8 mouse cellular contexts compared by ENCODE assay signal in the genomic region with DNA sequence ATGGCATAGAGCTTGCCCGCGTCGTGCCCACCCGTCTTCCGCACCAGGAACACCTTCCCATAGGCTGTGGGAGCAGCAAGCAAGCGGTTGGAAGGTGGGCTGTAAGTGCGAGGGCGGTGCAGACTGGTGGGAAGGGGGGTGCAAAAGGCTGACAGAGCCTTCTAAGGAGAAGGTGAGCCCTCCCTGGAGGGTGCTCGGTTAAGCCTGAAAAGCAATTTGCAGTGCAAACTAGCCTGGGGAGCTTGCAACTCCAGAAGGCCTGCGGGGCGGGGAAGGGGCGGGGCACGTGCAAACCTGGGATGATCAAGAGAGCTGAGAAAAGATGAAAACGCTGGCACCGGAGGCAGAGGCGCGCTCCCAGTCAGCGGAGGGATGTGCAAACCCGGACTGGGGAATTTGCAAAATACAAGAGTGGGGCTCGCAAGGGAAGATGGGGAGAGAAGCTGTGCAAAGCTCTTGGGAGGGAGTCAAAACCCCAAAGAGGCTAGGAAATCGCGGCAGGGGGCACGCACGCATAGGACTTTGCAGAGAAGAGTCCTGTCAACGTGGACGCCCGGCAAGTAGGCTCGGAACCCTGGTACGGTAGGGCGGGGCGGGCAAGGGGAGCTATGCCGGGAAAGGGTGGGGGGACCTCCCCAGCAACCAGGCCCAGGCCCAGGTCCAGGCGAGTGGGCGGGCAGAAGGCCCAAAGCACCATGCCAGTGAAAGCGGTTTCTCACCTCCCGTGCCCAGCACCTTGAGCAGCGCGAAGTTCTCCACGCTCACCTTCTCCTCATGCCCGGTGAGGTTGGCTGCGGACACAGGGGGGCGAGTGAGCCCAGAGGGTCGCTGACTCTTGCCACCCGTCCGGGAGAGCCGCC. TPM values are rescaled to one million over a fixed set of nuclear protein-coding genes. Genes with fewer than 3 reads are reported as not detected.
DNase-seq lines count a peak whose midpoint lies in the region; ATAC-seq lines count a peak whose summit lies in the region.

No protein-coding gene starts in this region.

- peak overlapping the region; percentile 85 for H3K27ac ChIP-seq in heart, embryonic 10.5 days
- H3K27ac ChIP-seq in liver, embryonic 11.5 days (ENCODE audit: low read depth, low read length), result no peak overlapping the region

- no peaks in the 10 kb centered on the region for H3K9me3 ChIP-seq in heart, embryonic 10.5 days
- H3K9me3 ChIP-seq in liver, embryonic 11.5 days (ENCODE audit: control insufficient read depth, low read length), result no peaks in the 10 kb centered on the region

- WGBS in heart, embryonic 10.5 days, result 1% methylated on average over 46 of the region's 46 CpGs
- 3% methylated on average over 46 of the region's 46 CpGs for WGBS in liver, embryonic 11.5 days

- H3K36me3 ChIP-seq in heart, embryonic 10.5 days, result peaks cover 23% of the 10 kb centered on the region
- no peaks in the 10 kb centered on the region for H3K36me3 ChIP-seq in liver, embryonic 11.5 days (ENCODE audit: control insufficient read depth, insufficient read depth, low read length)

- DNase-seq in heart, embryonic 10.5 days (ENCODE audit: low spot score), result no peak
- no peak for DNase-seq in heart, postnatal 36 days
- peak; percentile 80 for DNase-seq in ZHBTc4 (ENCODE audit: low read depth, low spot score)
- peak; percentile 51 for DNase-seq in induced T-regulatory cell, adult 2 months (ENCODE audit: low read depth)
- DNase-seq in liver, embryonic 11.5 days (ENCODE audit: low spot score), result peak; percentile 62
- peak; percentile 67 for DNase-seq in neural tube, embryonic 10.5 days (ENCODE audit: extremely low spot score, low spot score)

- H3K9ac ChIP-seq in liver, embryonic 11.5 days (ENCODE audit: low read depth, low read length), result peak overlapping the region; percentile 66

- intact Hi-C loops in heart, postnatal 36 days (cut with DNase I), result loop anchor here (2.0 kb wide), 1 partner anchor 69 kb away; a partner anchor contains a TSS

- peak overlapping the region; percentile 71 for H3K4me3 ChIP-seq in heart, embryonic 10.5 days
- peak overlapping the region; percentile 71 for H3K4me3 ChIP-seq in liver, embryonic 11.5 days (ENCODE audit: low read depth, low read length)

- peaks cover 97% of the 10 kb centered on the region for H3K27me3 ChIP-seq in heart, embryonic 10.5 days (ENCODE audit: insufficient read depth, poor library complexity, severe bottlenecking)
- H3K27me3 ChIP-seq in liver, embryonic 11.5 days (replicated peaks; ENCODE audit: control insufficient read depth, insufficient read depth, low read length), result peaks cover 38% of the 10 kb centered on the region

- H3K4me2 ChIP-seq in liver, embryonic 11.5 days, result peak overlapping the region; percentile 94

- peaks cover 20% of the 10 kb centered on the region for H3K4me1 ChIP-seq in heart, embryonic 10.5 days
- H3K4me1 ChIP-seq in liver, embryonic 11.5 days (replicated peaks; ENCODE audit: control insufficient read depth, insufficient read depth, low read length), result peaks cover 9% of the 10 kb centered on the region

- 0 out of 2 replicates have a peak, but pooled peaks have one; percentile 8 for ATAC-seq in erythroblast, adult 5-6 weeks (replicated peaks; ENCODE audit: low FRiP score, poor library complexity, severe bottlenecking)
- ATAC-seq in liver, embryonic 11.5 days (replicated peaks; ENCODE audit: low FRiP score), result peak; percentile 39
- no peak; the same call in 1 of the 2 replicates for ATAC-seq in monocyte, adult 5-6 weeks (replicated peaks; ENCODE audit: insufficient number of reproducible peaks, low FRiP score, low TSS enrichment, poor library complexity, severe bottlenecking)

RNA-seq across cellular contexts. Expression of a gene that starts 0.6 kb away (rescaled TPM):
- polyA plus RNA-seq in heart, embryonic 10.5 days (2016; fragmentation: Nextera tagmentation; extraction: Ambion mirVana), result 10.1 and 14.7 TPM in 2 replicates
- 10 to 100 TPM; 17.4 to 19.4 TPM for total RNA-seq in heart, postnatal 36 days (2021)
- 3.6 TPM in 1 of 2 replicates, not detected in the other for total RNA-seq in erythroblast, adult 5-6 weeks (2015; ENCODE audit: low replicate concordance)
- 1.1 and 2.6 TPM in 2 replicates for total RNA-seq in erythroblast, adult 5-6 weeks (2017; ENCODE audit: low replicate concordance)
- 11.5 and 12.6 TPM in 2 replicates for polyA plus RNA-seq in liver, embryonic 11.5 days (2014; fragmentation: Nextera tagmentation; extraction: Ambion mirVana)
- 11.8 to 24.6 TPM (median 20.5 TPM) in 3 replicates for total RNA-seq in monocyte, adult 5-6 weeks (2017)

RNA-seq across cellular contexts. Expression of a gene that starts 18.2 kb away (rescaled TPM):
- polyA plus RNA-seq in heart, embryonic 10.5 days (2016; fragmentation: Nextera tagmentation; extraction: Ambion mirVana), result 0.38 and 0.63 TPM in 2 replicates
- total RNA-seq in heart, postnatal 36 days (2021), result under 1 TPM; 0.69 to 0.92 TPM
- total RNA-seq in erythroblast, adult 5-6 weeks (2015; ENCODE audit: low replicate concordance), result 3.8 and 4.6 TPM in 2 replicates
- 10.9 and 11.8 TPM in 2 replicates for total RNA-seq in erythroblast, adult 5-6 weeks (2017; ENCODE audit: low replicate concordance)
- polyA plus RNA-seq in liver, embryonic 11.5 days (2014; fragmentation: Nextera tagmentation; extraction: Ambion mirVana), result 2.8 and 4.4 TPM in 2 replicates
- 92.9 to 171 TPM (median 102 TPM) in 3 replicates for total RNA-seq in monocyte, adult 5-6 weeks (2017)

Comparison
In these comparisons a context has a peak if more than half of its experiments do, and no peak if none do; other contexts are left out.
1. DNase-seq: peak in ZHBTc4 (single experiment), induced T-regulatory cell, adult 2 months (single experiment), liver, embryonic 11.5 days (single experiment) and neural tube, embryonic 10.5 days (single experiment); none in heart, embryonic 10.5 days (single experiment) and heart, postnatal 36 days (0 of 2).